Mouse (Mus musculus) cerebellum, adult (tissue): ENCODE data around the gene Uba52.

ENCODE experiments used
- ATAC-seq: cut with Nextera tagmentation; 2 replicates; pipeline ENCODE4 v1.9.2; 2017; ENCODE audit warnings: mild to moderate bottlenecking, moderate library complexity, mixed read lengths; ENCODE audit not compliant: insufficient number of reproducible peaks, low FRiP score, low TSS enrichment

Uba52 gene

DNA sequence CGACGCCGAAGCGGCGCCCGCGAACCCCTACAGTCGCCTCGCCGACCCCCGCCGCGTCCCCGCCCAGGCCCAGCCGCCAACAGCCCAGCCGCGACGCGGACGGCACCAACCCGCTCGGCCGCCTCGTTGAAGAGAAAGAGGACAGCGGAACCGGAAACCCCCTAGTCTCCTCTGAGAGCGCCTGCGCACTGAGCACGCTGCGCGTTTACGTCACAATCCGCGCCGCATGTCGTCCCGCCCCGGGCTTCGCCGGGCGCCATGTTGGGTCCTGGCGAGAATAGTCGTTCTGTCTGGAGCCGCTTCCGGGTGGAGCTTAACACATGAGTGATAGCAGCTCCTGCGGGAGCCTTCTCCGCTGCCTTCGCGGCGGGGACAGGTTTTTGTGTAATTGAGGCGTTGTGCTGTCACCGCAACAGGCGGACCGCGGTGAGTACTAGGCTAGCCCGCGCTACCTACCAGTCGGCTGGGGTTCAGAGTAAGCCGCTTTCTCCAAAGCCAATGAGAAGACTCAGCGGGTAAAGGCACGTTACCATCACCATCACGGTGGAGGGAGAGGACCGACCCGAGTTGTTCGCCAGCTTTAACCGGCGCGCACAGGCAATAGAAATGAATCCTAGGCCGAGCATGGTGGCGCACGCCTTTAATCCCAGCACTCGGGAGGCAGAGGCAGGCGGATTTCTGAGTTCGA, at the start of gene Uba52:
Gene Uba52 (minus strand): TSS at position 574 of the 688 bp plus-strand sequence.
- ATAC-seq: peak; percentile 78

DNA sequence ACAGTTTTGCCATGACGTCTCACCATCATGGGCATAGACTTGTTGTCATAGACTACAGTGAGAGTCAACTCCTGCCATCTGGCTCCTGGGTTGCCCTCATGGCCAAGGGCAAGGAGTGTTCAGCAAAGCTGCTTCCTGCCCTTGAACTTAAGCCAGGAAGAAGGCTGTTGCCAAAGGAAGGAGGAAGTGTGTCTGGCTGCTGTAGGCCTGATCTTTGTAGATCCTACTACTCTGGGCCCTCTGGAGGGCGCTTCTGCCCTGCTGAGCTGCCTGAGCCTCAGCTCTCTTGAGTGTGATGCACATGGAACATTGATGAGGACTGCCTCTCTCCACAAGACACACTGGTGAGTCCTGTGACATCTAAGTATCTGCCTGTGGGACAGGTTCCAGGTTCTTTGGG, 49.5 kb upstream of the Uba52 start:
- ATAC-seq: peak; percentile 62; the same call in 1 of the 2 replicates

- ATAC-seq: no peak
Observed at GRCm38 (mm10) chr8:70558983-70559382, 48.4 kb upstream of the Uba52 start.

GRCm38 (mm10) chr8:70558334-70558733, 47.7 kb upstream of the Uba52 start:
- no peak for ATAC-seq

DNA sequence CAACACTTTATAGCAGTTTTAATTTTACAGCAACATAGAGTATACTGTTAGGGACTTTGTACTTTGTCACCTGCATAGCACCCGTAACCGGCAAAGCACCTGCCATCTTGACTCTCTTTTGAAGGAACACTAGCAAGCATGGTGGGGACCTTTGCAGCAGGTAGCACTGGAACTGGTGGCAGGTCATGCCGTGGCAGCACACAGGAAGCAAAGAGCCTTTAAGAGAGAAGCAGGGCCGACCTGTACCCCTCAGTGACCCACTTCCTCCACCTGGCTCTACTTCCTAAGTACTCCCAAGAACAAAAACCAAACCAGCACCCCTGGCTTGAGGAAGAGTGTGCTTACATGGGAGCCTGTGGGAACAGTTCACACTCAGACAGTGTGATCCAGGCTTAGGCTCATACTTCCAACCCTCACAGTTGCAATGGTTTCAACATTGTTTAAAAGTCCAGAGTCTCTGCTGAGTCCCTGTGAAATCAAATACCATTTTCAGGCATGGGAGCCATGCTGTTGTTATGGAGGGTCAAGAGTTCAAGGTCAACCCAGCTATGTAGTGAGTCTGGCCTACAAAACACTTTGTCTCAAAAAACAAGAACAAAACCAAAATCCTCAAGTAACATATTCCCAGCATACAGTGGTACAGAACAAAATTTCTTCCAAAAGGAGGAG, 44.6 kb upstream of the Uba52 start:
- no peak for ATAC-seq

DNA sequence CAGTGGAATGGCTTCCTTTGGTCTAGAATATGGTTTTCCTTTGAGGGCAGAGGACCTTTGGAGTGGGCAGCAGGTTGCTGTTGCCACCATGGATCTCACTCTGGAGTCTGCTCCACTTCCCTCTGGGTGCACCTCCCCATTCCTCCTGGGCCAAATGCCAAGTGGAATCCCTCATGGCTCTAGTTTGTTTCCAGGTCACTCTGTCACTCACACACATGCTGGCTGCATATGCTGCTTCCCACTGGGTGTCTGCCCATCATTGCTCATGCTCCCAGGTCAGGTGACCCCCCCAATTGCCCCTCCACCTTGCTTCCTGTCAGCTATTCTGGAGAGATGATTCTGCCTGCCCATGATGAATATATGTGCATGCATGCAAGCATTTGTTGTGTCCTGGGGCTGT, 43.1 kb upstream of the Uba52 start:
- ATAC-seq: peak; percentile 68

DNA sequence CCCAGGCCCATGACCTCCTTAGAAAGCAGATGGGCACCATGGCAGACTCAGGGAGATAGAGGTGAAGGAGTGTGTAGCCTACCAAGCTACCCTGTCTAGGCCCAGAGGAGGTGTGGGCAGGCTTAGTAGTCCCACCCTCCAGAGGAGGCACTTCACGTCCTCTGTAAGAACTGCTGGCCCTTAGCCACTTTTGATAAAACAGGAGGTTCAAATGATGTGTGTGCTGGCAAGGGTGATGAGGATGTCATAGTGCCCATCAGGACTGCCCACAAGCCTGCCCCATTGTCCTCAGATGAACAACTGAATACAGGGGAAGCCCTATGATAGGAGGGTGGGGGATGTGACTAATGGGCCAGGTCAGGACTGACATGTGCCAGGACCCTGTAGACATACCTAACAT, 42.2 kb upstream of the Uba52 start:
- ATAC-seq: no peak

DNA sequence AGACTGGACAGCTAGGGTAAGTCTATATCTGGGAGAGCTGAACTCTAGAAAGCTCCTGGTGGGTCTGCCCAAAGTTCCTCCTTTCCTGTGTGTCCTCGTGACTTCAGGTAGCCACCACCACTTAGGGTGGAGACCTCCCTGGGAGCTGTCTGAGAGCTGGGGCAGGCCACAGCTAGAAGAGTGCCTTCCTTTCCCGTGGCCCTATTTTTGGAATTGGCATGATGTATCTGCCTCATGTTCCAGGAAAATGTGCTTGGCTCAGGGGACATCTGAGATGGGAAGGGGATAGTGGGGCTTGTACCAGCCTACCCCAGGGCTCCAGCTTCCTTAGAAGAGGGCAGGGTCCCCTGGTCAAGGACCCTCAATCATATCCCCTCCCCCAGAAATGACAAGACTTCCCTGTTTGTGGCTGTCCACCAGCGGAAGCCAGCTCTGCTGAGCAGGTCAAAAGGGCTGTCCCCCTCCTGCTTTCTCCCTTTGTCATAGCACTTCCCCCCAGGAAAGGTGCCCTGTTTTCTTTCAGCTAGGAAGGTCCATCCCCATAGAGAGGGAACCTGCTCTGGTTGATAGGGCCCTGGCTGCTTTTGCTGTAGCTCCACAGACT, 41.1 kb upstream of the Uba52 start:
- no peak for ATAC-seq

GRCm38 (mm10) chr8:70549412-70550184, 39.0 kb upstream of the Uba52 start:
- ATAC-seq: no peak

- no peak for ATAC-seq
Observed at GRCm38 (mm10) chr8:70547762-70548161, 37.2 kb upstream of the Uba52 start.

GRCm38 (mm10) chr8:70546412-70546811, 35.8 kb upstream of the Uba52 start:
- no peak for ATAC-seq

DNA sequence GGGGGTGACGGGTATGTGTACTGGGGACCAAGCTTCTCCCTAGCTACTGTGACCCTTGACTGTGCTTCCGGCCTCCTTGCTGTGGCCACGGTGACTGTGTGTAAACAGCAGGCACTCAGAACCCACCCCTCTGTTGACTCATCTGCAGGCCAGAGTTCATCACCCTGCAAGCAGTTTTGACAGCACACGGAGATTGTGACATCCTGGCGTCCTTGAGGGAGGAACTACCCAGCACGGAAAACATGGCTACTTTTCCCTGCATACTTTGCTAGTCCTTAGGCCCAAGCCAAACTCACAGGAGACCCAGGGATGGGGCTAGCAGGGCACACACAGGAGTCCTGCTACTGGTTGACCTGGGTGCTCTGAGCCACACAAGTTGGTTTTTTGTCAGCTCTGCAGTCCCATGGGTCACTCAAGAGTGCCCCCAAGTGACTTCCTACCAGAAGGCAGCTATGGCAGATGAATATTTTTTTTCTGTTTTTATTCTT, 33.6 kb upstream of the Uba52 start:
- no peak for ATAC-seq

GRCm38 (mm10) chr8:70541081-70541480, 30.5 kb upstream of the Uba52 start:
- ATAC-seq: no peak

DNA sequence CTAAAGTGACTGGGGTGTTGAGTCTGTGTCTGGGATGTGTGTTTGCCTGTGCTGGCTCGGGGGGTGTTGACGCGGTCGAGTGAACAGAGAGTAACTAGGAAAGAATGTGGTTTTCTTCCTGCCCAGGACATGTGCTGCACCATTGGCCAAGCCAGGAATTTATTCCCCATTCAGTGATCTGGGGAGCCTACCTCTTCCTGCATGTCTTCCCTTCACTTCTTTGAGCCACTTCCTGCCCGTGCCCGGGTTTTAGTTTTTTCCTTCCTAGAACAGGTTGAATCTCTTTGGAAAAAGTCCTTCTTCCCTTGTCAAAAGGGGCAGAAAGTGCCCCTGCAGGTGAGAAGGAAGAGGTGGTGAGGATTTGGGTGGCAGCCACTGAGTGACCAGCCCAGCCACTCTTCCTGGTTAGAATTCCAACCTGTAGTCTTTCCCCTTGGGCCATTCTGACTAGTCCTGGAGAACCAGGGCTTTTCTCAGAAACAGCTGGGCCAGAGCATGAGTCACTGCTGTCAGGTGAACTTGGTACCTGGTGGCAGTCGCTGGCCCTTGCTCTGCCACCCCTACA, 30.0 kb upstream of the Uba52 start:
- ATAC-seq: no peak

DNA sequence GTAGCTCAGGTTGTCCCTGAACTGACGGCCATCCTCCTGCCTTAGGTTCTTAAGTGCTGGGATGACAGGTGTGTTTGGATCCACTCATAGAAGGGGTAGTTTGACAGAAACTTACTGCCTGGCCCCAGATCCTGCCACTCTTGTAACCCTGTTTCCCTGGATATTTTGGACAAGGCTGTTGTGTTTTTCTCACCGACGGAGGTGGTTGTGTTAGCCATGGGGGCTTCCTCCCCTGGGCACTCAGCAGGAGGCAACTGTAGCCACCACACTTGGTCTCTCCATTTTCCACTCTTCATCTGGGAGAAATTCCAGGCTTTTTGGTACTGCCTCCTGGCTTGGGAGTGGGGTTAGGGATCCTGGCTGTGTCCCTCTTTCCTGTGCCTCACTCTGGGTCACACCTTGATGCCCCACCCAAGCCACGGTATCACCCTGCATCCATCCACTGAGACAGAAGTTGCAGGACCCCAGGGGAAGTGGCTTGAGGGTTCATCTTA, 29.5 kb upstream of the Uba52 start:
- ATAC-seq: no peak

DNA sequence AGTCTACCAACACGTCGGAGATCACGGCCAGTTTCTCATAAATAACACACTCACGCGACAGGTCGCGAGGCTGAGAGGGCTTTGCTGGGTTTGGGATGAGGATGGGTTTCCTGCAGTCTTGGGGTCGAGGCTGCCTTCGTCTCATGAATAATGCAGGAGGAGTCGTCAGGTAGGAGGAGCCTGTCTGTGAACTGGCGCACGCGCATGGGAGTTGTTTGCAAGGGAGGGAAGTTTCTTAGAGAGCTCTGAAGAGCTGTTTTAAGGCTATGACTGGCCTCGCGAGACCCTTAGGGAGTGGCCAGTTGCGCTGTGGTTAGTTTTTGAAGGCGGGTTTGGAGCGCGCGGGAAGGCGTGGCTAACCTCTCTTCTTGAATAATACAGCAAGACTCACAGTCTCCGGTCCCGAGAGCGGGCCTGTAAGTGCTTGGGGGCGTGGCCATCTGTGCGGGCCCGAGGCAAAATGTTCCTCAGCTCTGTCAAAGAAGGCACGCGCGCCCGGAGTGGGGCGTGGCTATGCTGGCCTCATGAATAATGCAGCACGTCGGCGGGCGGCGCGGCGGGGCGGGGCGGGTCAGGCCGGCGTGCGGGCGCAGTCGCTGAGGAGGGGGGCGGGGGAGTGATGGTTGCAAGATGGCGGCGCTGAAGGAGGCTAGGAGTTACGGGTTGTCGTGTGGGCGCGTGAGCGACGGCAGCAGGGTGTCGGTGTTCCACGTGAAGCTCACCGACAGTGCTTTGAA, 28.6 kb upstream of the Uba52 start, which contains the start of gene Ell:
Gene Ell (plus strand): TSS at position 381 of the 737 bp plus-strand sequence.
- ATAC-seq: peak; percentile 75

- peak; percentile 56 for ATAC-seq
Observed at GRCm38 (mm10) chr8:70538633-70539076, 28.1 kb upstream of the Uba52 start.

GRCm38 (mm10) chr8:70538024-70538579, 27.5 kb upstream of the Uba52 start:
- 0 out of 2 replicates have a peak, but pooled peaks have one; percentile 5 for ATAC-seq

DNA sequence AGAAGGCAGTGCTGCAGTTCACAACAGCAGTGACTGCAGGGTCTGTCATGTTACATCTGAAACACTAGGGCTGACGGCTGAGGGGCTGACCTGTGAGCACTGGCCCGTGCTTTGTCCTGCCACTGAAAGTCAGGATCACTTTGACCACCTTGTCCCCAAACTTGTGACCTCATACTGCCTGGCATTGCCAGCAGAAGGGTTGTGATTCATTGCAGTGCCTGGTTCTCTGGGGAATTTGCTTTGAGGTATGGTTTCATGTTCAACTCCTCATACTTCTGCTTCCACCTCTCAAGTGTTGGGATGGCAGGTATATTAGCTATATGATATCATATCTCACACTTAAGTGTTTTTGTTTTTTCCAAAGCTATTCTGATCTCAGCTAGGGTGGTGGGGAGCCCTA, 25.1 kb upstream of the Uba52 start:
- ATAC-seq: no peak
